Mouse (Mus musculus) right cerebral cortex, postnatal 4 days (tissue): ENCODE results near the gene Mecp2.
"Not testable (repeated sequence)": the region's sequence is repeated elsewhere in the genome, so short reads cannot be mapped to it uniquely, and the experiment has no call there.

Source experiments
- DNase-seq: peaks from one replicate; pipeline ENCODE4 v3.0.0-alpha.2; 2022

Mecp2 gene

GRCm38 (mm10) chrX:74135263-74135662, at the start of gene Mecp2:
TSS of gene Mecp2 (minus strand) at chrX:74135363.
- DNase-seq: not testable (repeated sequence)

- no peak for DNase-seq
Observed at GRCm38 (mm10) chrX:74176959-74177358, 41.8 kb upstream of the Mecp2 start, which contains the start of gene Tktl1. TSS of gene Tktl1 (plus strand) at chrX:74177259.

GRCm38 (mm10) chrX:74167738-74168137, 32.6 kb upstream of the Mecp2 start, which contains the start of gene Tex28:
TSS of gene Tex28 (minus strand) at chrX:74167838.
- DNase-seq: no peak

- no peak for DNase-seq
Observed at GRCm38 (mm10) chrX:74127164-74127563, 8.0 kb downstream of the Mecp2 start, which contains the start of gene Opn1mw. TSS of gene Opn1mw (plus strand) at chrX:74127464.

GRCm38 (mm10) chrX:74124975-74125374, 10.2 kb downstream of the Mecp2 start:
- no peak for DNase-seq

GRCm38 (mm10) chrX:74115511-74115910, 19.7 kb downstream of the Mecp2 start:
- peak; percentile 51 for DNase-seq

- no peak for DNase-seq
Observed at GRCm38 (mm10) chrX:74114036-74114435, 21.1 kb downstream of the Mecp2 start.

- DNase-seq: no peak
Observed at GRCm38 (mm10) chrX:74108747-74109146, 26.4 kb downstream of the Mecp2 start.

- no peak for DNase-seq
Observed at GRCm38 (mm10) chrX:74105916-74106315, 29.2 kb downstream of the Mecp2 start.

GRCm38 (mm10) chrX:74103457-74104188, 31.5 kb downstream of the Mecp2 start:
- no peak for DNase-seq

GRCm38 (mm10) chrX:74095130-74095529, 40.0 kb downstream of the Mecp2 start:
- DNase-seq: no peak

- peak; percentile 93 for DNase-seq
Observed at GRCm38 (mm10) chrX:74085601-74086038, 49.5 kb downstream of the Mecp2 start.

GRCm38 (mm10) chrX:74084946-74085498, 50.1 kb downstream of the Mecp2 start:
- peak; percentile 79 for DNase-seq

- no peak for DNase-seq
Observed at GRCm38 (mm10) chrX:74084276-74084837, 50.8 kb downstream of the Mecp2 start.

- DNase-seq: no peak
Observed at GRCm38 (mm10) chrX:74070794-74071193, 64.4 kb downstream of the Mecp2 start.

GRCm38 (mm10) chrX:74067891-74068290, 67.3 kb downstream of the Mecp2 start:
- peak; percentile 10 for DNase-seq

- no peak for DNase-seq
Observed at GRCm38 (mm10) chrX:74045107-74045506, 90.1 kb downstream of the Mecp2 start.

GRCm38 (mm10) chrX:74037702-74038375, 97.3 kb downstream of the Mecp2 start:
- DNase-seq: no peak

GRCm38 (mm10) chrX:74030000-74030399, 105.2 kb downstream of the Mecp2 start:
- no peak for DNase-seq

GRCm38 (mm10) chrX:74023188-74024049, 111.7 kb downstream of the Mecp2 start, which contains the start of gene Irak1:
TSS of gene Irak1 (minus strand) at chrX:74023918.
- peak; percentile 79 for DNase-seq

- DNase-seq: no peak
Observed at GRCm38 (mm10) chrX:74022795-74023187, 112.4 kb downstream of the Mecp2 start.

GRCm38 (mm10) chrX:74014597-74014996, 120.6 kb downstream of the Mecp2 start:
- no peak for DNase-seq
